Mouse (Mus musculus) ES-E14 (cell line): ENCODE data around the gene Rpl23a. TPM values are rescaled to one million over a fixed set of nuclear protein-coding genes. Genes with fewer than 3 reads are reported as not detected.
A peak's percentile ranks its signal among the peaks of the same experiment; 100 is the strongest.

Source experiments
- DNase-seq: peaks from one replicate; pipeline ENCODE4 v3.0.0-alpha.2; 2013; ENCODE audit warnings: low read depth, low spot score
- H3K27ac ChIP-seq: 2 replicates; pipeline ENCODE4 v1.5.1; 2012; ENCODE audit warnings: low read depth, mild to moderate bottlenecking, low read length, moderate library complexity, mixed read lengths; ENCODE audit not compliant: poor library complexity, insufficient read depth, severe bottlenecking
- H3K36me3 ChIP-seq: 2 replicates; pipeline ENCODE4 v1.6.1; 2012; ENCODE audit warnings: mild to moderate bottlenecking, low read length, moderate library complexity, mixed read lengths; ENCODE audit not compliant: control insufficient read depth, poor library complexity, insufficient read depth, severe bottlenecking
- H3K4me1 ChIP-seq, 2 experiments: fragments of 150-350 bp in 1 of 2; sonication (generic) in 1 of 2; 2 replicates each; pipeline ENCODE4 v1.6.1; 2012; ENCODE audit warnings: low read length in 2 of 2, mild to moderate bottlenecking in 1 of 2, mixed read lengths in 1 of 2; ENCODE audit not compliant: control insufficient read depth in 2 of 2, insufficient read depth in 2 of 2, poor library complexity in 1 of 2
- H3K4me3 ChIP-seq, 2 experiments: fragments of 150-350 bp in 1 of 2; sonication (generic) in 1 of 2; 2 replicates each; pipeline ENCODE4 v1.5.1; 2012; ENCODE audit warnings: low read length in 2 of 2, low read depth in 1 of 2, mild to moderate bottlenecking in 1 of 2, mixed read lengths in 1 of 2; ENCODE audit not compliant: insufficient read depth in 1 of 2, poor library complexity in 1 of 2, severe bottlenecking in 1 of 2
- H3K9ac ChIP-seq: 2 replicates; pipeline ENCODE4 v1.6.1; 2012; ENCODE audit warnings: low read depth, mild to moderate bottlenecking, low read length, mixed read lengths; ENCODE audit not compliant: poor library complexity, insufficient read depth, severe bottlenecking
- H3K9me3 ChIP-seq: fragments of 150-350 bp; sonication (generic); 2 replicates; pipeline ENCODE4 v1.6.1; 2012; ENCODE audit warnings: low read depth, mild to moderate bottlenecking, low read length; ENCODE audit not compliant: control insufficient read depth, insufficient read depth
- CHD2 ChIP-seq: IDR thresholded peaks from 2 replicates; pipeline ENCODE4 v1.6.1; 2014; ENCODE audit warnings: mild to moderate bottlenecking, low read depth, low read length, inconsistent platforms
- HCFC1 ChIP-seq: IDR thresholded peaks from 2 replicates; pipeline ENCODE4 v1.6.1; 2012; ENCODE audit warnings: low read length, inconsistent platforms, borderline replicate concordance; ENCODE audit not compliant: insufficient read depth
- MAFK ChIP-seq: IDR thresholded peaks from 2 replicates; pipeline ENCODE4 v1.6.1; 2014; ENCODE audit warnings: mild to moderate bottlenecking, low read depth, low read length, inconsistent platforms; ENCODE audit not compliant: insufficient read depth
- ZC3H11A ChIP-seq: IDR thresholded peaks from 2 replicates; pipeline ENCODE4 v1.6.1; 2012; ENCODE audit warnings: low read depth, mild to moderate bottlenecking, inconsistent platforms, low read length, borderline replicate concordance
- ZNF384 ChIP-seq: IDR thresholded peaks from 2 replicates; pipeline ENCODE4 v1.6.1; 2012; ENCODE audit warnings: low read depth, low read length, inconsistent platforms
- in situ Hi-C, 2 experiments: fragments of 600-800 bp; cut with MboI; formaldehyde crosslinking; loops; one replicate each; pipeline ENCODE4 v1.15.1; 2025; ENCODE audit warnings: low sequenced_read_pairs in 2 of 2, inconsistent platforms in 1 of 2; ENCODE audit not compliant: unreplicated experiment in 2 of 2
- total RNA-seq: library from RNA; depleted of rRNA; stranded (reverse); fragments of 300-350 nt; gene quantifications from 2 replicates; pipeline ENCODE4 v1.2.3, GENCODE M21; 2012; rRNA removed

The Rpl23a gene
- 2,611 and 2,664 TPM in 2 replicates for total RNA-seq

GRCm38 (mm10) chr11:78182961-78183844 lies at the start of gene Rpl23a:
TSS of gene Rpl23a (minus strand) at chr11:78183584.
- H3K4me3 ChIP-seq, result peak within 1 kb of the TSS; percentile 88 to 89
- H3K9me3 ChIP-seq, result no peaks in the 10 kb centered on the region
- peak; percentile 89 for DNase-seq
- H3K36me3 ChIP-seq, result peaks cover 34% of the 10 kb centered on the region
- TF ChIP-seq CHD2 (peak; percentile 99), ZNF384 (no peak), HCFC1 (peak; percentile 93), ZC3H11A (no peak), MAFK (no peak)
- peak within 1 kb of the TSS; percentile 94 for H3K27ac ChIP-seq
- H3K4me1 ChIP-seq, result no peaks in the 10 kb centered on the region; a peak in 1 of 4 replicates
- in situ Hi-C loops, result no loop called here
- H3K9ac ChIP-seq, result peak within 1 kb of the TSS; percentile 100

- no peak overlapping the region for H3K9ac ChIP-seq
- H3K27ac ChIP-seq, result no peak overlapping the region
- in situ Hi-C loops, result no loop called here
- no peak overlapping the region for H3K4me3 ChIP-seq
- H3K36me3 ChIP-seq, result peaks cover 62% of the 10 kb centered on the region
- TF ChIP-seq HCFC1 (no peak), MAFK (no peak), ZC3H11A (no peak), CHD2 (no peak), ZNF384 (no peak)
- no peak for DNase-seq
- no peaks in the 10 kb centered on the region for H3K9me3 ChIP-seq
- no peaks in the 10 kb centered on the region for H3K4me1 ChIP-seq
Measured at GRCm38 (mm10) chr11:78231518-78231917, 48.1 kb upstream of the Rpl23a start.

- H3K4me3 ChIP-seq, result no peak overlapping the region
- TF ChIP-seq MAFK (no peak), CHD2 (no peak), ZNF384 (no peak), HCFC1 (no peak), ZC3H11A (no peak)
- no peak for DNase-seq
- H3K27ac ChIP-seq, result no peak overlapping the region
- H3K9ac ChIP-seq, result no peak overlapping the region
- in situ Hi-C loops, result no loop called here
- no peaks in the 10 kb centered on the region for H3K4me1 ChIP-seq
- no peaks in the 10 kb centered on the region for H3K9me3 ChIP-seq
- H3K36me3 ChIP-seq, result peaks cover 81% of the 10 kb centered on the region
Measured at GRCm38 (mm10) chr11:78223586-78223985, 40.2 kb upstream of the Rpl23a start.

- in situ Hi-C loops, result loop anchor here in 1 of 2 experiments (5.0 kb wide), 1 partner anchor 66 kb away; no protein-coding TSS in a partner anchor
- Histone ChIP-seq H3K36me3 (peaks cover 66% of the 10 kb centered on the region), H3K27ac (no peak overlapping the region), H3K9ac (no peak overlapping the region), H3K4me3 (no peak overlapping the region), H3K4me1 (no peaks in the 10 kb centered on the region), H3K9me3 (no peaks in the 10 kb centered on the region)
- no peak for DNase-seq
- TF ChIP-seq ZC3H11A (no peak), MAFK (no peak), HCFC1 (no peak), CHD2 (no peak)
Measured at GRCm38 (mm10) chr11:78215709-78216317, 32.4 kb upstream of the Rpl23a start.
